Mouse (Mus musculus) T-helper 2 cell (primary cell): Measurements from ENCODE around the gene Med24.
"Not testable (repeated sequence)": the region's sequence is repeated elsewhere in the genome, so short reads cannot be mapped to it uniquely, and the experiment has no call there.

ENCODE experiments used
- in situ Hi-C: fragments of 300-600 bp; cut with MboI, MseI; formaldehyde crosslinking; loops from one replicate; pipeline ENCODE4 v1.15.1; 2025; ENCODE audit warnings: high pct_unique_total_duplicates

The Med24 gene

DNA sequence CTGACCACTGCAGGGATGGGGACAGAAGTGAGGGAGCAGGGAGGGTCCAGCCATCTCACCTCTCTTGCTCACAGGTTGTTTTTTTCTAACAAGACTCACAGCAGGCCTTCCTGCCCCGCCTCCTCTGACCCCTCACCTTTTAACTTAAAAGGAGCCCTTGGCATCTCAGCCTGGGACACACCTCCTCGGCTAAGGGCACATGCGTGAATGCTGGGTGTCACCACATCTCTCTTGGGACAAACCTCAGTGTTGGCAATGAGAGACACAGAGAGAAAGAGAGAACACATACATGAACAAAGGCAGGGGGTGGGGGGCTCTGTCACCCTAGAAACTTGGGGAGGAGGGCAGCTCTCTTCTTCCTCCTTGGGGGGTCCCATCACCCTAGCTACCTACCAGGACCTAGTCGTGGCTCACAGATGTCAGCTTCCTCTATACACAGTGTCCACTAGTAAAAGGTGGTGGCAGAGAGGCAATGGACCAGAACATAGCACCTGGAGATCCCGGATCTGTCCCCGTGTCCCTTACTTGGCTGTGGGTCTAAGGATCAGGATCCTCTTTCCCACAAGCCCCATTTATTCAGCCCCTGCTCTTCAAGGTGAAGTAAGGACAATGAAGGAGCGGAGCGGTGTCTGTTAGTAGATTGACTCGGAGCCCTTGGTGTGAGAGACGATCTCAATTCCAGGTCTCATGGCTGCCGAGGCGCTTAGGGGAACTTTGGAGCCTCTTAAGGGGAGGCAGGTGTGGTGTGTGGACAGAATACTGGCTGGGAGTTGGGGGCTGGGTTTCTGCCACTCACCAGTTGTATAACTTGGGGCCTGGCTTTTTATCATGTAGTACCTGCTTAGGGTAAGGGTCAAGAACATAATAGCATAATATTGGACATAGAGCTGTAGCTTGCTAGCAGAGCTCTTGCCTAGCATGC lies 17.0 kb upstream of the Med24 start:
- in situ Hi-C loops, result loop anchor here (5.0 kb wide), 1 partner anchor 36 kb away; no protein-coding TSS in a partner anchor

DNA sequence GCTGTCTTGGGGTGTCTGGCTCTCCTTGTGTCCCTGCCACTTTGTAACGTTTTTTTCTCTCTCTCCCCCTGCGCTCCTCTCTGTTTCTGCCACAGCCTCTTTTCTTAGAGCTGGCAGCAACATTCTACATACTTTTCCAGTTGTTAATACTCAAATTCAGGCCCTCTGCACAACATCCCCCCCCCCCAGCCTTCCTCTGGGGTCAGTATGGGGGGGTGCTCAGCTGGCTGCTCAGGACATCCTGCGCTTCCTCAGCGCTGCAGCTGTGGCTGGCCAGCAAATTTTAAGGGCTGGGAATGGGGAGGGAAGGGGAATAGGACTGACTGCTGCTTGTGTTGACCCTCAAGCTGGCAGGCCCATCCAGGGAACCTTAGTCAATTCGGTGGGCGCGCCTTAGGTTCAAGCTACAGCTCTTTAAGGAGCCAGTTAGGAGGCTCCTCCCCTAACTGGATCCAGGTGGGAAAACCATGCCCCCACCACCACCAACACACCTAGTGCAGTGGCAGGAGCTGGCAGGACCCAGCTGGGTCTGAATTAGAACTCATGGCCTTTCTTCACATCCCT lies 15.3 kb upstream of the Med24 start:
- in situ Hi-C loops, result loop anchor here (5.0 kb wide), 1 partner anchor 38 kb away; no protein-coding TSS in a partner anchor

DNA sequence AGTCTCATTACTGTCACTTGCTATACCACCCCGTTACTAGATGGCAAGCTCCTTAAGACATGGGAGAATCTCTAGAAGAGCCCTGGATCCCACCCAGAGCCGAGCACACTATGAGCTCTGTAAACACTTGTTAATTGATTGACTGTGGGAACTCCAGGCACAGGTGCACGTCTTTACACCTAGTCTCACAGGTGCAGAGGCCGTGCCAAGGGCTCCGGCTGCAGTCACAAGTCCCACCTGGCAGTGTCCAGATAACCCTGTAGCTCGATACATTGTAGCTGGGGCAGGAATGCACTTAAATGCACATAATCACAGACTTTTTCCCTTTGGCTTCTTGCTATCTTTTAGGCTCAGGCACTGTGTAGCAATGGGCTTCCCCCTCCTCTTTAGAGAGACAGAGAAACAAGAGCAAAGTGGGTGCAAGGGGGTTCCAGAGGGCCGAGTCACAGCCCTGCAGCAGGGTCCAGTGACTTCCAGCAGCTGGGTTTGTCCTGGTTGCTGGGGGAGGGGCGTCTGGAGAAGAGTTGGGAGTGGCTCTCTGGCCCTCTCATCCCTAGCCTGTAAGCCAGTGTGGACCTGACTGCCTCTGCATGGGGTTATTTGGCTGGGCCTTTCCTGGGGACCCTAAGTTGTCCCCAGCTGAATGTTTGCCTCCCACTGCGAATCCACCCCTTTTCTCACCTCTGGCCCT lies 14.6 kb upstream of the Med24 start:
- in situ Hi-C loops, result no loop called here

DNA sequence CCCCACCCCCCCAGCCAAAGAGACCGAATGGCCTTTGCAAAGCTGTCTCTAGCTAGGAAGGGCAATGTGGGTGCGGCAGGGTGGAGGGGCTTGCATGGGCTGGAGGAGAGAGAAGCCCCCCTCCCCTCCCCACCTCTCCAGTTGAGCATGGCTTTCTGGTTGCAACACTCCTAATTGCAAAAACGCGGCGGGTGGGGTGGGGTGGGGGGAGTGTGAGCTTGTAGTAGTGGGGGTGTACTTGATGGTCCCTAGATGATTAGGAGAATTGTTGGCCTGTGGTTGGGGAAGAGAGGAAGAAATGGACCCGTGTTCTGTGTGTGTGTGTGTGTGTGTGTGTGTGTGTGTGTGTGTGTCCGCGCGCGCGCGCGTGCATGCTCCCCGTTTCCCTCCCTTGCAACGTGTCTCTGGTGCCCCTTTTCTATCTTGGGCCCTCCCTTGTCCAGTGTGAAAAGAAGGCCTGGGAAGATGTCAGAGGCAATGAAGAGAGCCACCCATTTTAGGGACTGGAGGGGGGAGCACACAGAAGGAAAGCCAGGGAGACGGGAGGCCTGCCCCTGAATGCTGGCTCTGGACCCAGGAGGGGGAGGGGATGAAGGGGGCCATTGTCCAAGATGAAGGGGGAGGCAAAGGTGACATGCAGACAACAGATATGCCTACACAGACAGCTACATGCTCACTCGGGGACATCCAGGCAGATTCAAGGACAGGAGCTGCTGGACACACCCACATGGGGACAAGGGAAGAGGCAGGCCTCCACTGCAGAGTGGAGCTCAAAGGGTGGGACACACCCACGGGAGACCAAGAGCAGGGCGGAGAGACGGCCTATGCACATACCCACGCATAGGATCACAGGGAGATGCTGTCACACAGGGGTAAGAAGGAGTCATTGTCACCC lies 13.4 kb upstream of the Med24 start:
- in situ Hi-C loops, result no loop called here

DNA sequence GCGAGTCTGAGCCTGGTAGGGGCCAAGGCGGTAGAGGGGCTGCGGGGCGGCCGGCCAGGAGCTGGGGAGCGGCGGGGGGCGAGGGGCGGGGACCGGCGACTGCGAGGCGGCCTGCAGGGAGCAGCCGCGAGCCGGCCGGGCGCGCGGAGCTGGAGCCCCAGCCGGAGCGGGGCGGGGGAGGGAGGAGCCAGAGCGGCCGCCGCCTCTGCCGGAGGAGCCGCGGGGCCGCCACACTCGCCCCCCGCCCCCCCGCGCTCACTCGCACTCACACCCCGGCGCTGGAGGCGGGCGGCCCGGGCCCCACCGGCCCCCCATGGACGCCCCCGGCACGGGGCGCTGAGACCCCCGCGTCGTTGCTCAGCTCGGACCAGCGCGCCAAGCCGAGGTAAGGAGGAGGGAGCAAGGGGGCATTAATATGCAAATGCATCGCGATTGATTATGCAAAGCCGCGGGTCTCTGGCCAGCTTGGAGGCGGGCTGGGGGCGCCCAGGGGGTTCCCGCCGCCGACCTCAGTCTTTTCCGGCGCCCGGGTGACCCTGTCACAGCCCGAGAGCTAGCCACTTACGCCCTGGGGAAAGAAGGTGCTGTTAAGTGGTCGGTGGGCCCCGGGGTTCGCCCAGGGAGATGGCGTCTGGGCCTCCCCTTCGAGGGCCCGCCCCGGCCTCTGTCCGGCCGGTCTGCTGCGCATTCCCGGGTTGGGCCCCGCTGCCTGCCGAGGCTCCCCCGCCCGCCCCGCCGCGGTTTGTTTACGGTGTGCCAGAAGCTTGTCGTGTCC lies 12.6 kb upstream of the Med24 start:
- in situ Hi-C loops, result no loop called here

DNA sequence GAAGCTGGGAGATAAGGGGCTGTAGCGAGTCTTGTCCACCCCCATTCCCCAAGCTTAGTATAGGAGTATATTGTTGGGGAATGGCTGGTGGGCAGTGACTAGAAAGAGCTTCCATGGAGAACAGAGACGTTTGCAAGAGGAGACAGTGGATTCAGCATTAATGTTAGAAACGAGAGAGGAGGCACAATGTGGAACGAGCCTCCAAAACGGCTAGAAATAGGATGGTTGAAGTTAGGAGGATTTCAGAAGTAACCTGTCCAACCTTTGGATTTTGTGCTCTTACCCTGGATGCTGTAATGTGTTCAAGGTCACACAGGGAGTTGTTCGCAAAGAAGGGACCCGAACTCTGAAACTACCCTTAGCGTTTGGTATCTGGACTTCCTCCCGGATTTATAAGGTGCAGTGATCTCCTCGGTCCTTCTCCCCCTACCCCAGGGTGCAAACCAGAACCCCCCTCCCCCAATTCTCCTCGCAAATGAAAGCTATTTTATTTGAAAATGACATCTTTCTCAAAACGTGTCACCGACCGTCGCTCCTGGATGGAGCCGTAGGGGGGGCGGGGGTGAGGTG lies 11.9 kb upstream of the Med24 start:
- in situ Hi-C loops, result no loop called here

DNA sequence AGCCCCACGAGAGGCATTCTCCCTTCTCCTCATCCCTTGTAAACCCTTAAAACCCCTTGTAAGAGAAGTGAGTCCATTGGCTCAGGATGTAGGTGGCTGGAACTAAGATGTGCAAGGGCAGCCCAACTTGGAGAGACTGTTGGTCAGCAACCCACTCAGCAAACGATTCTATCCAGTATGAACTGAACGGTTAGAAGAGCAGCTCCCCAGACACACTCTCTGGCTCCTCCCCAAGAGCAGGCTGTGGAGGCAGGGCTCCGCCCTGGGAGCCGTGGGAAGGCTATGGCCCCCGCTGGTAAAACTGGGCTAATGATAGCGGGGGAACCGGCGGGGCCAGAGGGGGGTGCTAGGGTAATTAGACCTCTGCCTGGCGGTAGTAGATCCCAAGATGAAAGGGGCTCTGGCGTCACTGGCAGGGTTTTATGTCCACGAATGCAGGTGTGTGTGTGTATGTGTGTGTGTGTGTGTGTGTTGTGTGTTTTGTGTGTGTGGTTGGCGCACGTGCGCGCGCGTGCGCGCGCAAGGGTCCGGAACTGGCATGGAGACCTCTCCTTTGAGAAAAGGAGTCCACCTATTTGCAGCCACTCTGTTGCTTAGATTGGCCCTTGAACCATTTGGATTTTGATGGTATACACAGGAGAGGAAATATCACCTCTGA lies 11.3 kb upstream of the Med24 start, which contains the start of gene Thra:
Gene Thra (plus strand): TSS at position 246 of the 658 bp plus-strand sequence.
- in situ Hi-C loops, result no loop called here

DNA sequence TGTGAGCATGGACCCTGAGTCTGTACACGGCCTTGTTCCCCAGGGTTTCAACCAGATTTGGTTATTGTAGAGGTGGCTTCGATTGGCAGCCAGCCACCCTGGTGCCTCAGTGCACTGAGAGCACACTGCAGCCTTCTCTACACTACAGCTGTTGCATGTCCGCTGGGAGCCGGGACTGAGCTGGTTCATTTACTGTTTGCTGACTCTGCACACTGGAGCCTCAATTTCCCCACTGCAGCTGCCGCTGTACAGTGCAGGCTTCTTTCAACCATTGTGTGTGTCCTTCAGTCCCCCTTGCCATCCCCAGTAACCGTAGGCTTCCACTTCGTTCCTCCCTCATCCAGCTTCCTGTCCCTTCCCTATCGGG lies 10.8 kb upstream of the Med24 start:
- in situ Hi-C loops, result no loop called here

DNA sequence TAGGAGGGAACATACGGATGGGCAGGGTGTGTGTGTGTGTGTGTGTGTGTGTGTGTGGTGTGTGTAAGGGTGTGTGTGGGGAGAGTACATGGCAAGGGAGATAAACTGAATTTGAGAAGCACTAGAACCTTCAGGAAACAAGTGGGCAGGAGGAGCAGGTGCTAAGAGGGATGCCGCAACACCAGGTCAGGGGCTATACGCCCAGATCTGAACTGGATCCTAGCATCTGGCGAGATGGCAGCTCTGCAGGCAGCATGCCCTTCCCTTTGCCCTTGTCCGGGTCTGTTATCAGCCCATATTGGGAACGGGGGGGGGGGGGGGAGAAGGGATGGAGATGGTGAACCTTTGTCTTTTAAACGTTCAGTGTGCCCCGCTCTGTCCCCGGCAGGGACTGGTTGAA lies 9.7 kb upstream of the Med24 start:
- in situ Hi-C loops, result no loop called here

DNA sequence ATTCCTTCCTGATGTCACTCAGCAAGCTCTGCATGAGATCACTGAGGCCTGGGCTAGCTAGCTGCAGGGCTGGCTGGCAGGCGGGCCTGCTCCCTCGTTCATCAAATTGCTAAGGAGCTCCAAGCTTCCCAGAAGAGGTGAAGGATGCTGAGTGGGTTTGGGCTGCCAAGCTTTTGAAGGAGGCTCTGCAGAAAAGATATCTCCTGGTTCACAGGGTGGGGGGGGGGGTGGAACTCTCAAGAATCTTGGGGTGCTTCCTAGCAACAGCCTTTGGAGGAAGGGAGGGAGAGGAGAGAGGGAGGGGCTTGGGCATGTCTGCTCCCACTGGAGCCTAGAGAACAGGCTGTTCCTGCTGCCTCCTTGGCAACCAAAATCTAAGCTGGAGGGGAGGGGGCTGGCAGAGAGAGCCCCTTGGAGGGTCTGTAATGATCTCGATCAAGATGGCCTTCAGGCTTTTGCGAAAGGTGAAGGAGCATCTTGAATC lies 9.2 kb upstream of the Med24 start:
- in situ Hi-C loops, result no loop called here

DNA sequence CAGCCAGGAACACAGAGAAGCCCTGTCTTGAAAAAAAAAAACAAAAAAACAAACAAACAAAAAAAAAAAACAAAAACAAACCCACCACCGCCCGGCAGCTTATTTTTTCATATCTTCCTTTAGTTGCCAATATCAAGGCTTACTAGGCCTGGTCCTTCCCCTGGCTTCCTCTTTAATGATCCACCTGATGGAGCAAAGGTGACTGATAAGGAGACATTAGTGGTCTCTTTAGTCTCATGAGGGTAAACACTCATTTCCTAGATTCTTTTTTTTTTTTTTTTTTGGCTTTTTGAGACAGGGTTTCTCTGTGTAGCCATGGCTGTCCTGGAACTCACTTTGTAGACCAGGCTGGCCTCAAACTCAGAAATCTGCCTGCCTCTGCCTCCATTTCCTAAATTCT lies 8.0 kb upstream of the Med24 start:
- in situ Hi-C loops, result not testable (repeated sequence)

DNA sequence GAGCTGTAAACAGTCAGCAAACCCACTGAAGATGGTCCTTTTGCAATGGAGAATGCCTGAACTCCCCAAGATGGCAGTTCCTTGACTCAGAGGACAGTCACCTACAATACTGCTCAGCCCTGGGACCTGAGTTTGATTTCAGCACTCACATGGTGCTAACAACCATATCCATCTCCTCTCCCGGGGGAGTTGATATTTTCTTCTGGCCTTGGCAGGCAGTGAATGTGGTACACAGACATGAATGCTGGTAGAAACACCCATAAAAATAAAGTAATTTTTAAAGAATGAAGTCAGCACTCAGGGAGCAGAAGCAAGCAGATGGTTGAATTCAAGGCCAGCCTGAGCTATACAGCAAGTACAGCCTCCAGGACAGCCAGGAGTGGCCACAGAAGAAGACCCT lies 6.9 kb upstream of the Med24 start:
- in situ Hi-C loops, result no loop called here

DNA sequence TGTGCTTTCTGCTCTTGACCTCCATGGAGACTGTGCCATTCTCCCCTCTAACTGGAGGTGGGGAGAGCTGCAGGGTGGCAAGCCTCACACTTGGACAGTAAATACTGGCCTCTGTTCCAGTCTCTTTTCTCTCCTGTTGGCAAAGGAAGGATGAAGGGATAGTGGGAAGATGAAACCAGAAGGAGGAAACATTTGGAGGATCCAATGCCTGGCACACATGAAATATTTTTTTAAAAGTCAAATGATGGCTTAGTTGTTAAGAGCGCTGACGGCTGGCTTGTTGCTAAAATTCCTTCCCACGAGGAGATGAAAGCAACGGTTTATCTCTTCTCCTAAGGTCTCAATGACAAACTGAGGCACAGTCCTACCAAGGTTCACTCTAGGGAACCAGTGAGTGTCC lies 5.9 kb upstream of the Med24 start:
- in situ Hi-C loops, result no loop called here

DNA sequence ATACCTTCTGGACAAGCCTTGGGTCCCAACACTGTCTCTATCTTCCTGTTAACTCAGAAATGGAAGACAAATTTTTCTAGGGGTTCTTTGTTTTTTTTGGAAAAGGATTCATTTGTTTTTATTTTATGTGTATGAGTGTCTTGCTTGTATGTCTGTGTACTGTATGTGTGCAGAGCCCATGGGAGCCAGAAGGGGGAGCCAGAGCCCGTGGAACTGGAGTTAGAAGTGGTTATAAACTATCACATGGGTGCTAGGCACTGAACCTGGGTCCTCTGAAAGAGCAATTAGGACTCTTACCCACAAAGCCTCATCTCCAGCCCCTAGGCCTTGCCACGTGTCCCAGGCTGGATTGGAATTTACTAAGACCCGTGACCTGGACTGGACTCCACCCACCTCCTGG lies 4.8 kb upstream of the Med24 start:
- in situ Hi-C loops, result no loop called here

DNA sequence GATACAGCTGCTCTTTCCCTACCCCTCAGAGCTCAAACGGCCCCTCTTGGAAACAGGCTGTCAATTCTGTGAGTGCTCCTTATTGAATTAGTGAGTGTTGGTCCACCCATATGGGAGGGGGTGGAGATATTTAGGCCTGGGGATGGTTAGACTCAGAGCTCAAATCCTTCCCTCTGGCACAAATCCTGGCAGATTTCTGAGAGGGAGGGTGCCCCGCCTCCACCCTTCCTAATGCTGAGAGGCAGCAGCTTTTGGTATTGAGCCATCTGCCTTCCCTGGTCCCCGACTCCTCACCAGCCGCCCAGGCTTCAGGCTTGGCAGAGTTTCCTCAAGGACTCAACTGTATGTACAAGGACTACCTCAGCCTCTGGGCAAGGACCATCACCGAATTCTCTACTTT lies 1.9 kb upstream of the Med24 start:
- in situ Hi-C loops, result no loop called here

DNA sequence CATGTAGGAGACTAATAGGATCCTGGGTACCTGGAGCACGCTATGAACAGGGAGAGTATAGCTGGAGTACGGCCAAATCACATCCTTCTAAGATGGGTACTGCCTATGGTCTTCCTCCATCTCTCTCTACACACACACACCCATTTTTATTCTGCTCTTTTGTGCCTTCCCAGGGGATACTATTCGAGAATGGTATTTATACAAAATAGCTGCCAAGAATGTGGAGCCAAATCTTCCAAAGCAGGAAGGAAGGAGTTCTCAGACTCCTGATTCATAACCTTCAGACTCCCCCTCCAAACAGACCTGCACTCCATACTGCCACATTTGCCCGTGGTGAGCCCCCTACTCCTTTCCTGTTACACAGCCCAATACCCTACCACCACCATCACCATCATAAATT lies 1.5 kb upstream of the Med24 start:
- in situ Hi-C loops, result no loop called here

DNA sequence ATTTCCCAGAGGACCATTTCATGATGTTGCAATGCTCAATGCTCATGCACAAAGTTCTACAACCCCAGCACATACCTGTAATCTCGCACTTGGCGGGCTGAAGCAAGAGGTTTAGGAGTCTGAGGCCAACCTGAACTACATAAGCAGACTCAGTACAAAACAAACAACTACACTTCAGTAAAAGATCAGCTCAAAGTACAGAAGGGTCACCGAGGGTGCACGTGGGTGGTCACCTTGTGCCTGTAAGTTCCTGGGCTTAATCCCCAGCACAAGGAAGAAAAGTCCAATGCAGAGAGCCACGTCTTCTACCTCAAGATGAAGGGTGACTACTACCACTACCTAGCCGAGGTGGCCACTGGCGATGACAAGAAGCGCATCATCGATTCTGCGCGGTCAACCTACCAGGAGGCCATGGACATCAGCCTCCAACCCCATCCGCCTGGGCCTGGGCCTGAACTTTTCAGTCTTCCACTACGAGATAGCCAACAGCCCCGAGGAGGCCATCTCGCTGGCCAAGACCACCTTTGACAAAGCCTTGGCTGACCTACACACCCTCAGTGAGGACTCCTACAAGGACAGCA lies 3.2 kb downstream of the Med24 start:
- in situ Hi-C loops, result loop anchor here (5.0 kb wide), 1 partner anchor 39 kb away; no protein-coding TSS in a partner anchor

DNA sequence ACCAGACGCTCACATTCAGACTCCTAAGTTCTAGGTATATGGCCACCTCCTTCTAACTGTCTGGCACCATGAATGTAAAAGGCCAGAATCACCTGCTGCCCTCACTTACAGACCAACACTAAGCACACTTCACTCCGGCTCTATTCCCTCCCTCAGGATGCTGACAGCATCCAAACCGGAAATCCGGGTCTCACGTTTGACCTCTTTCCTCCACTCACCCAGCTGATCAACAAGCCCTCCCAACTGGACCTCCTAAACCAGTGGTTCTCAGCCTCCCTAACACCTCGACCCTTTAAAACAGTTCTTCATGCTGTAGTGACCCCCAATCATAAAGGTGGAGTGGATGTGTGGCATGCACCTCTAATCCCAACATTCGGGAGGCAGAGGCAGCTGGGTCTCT lies 6.1 kb downstream of the Med24 start:
- in situ Hi-C loops, result no loop called here

DNA sequence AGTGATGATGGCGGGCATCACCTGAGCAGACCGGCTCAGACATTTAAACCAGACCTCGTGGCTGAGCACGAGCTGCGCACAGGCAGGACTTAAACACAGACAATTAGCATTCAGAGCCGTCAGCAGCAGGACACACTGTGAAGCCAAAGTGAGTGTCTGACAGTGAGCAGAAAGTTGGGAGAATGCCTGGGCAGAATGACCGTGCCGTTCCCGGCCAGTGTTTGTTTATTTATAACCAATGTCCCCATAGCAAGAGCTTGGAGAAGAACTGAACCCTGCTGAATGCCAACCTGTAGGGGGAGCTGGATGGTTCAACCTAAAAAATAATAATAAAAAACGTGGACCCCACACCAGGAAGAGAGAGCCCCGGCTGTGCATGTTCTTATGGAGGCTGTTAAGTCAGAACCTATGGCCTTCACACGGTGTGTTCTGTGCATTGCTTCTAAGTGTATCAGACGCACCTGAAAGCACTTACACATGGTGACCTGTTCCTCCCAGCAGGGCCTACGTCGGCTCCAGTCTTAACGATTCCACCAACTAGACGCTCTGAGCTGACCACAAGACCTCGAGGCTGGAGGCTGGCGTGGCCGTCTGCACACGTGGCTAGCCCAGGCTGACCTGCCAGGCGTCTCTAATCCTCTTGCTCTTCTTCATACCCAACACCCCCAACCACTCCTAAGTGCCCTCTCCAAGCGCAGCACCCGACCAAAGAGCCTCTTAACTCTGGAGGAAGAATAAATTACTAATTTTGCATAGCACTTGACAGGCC lies 7.6 kb downstream of the Med24 start:
- in situ Hi-C loops, result no loop called here
